Mouse (Mus musculus) MEL (cell line): ENCODE results near the gene Cfap157. TPM values are rescaled to one million over a fixed set of nuclear protein-coding genes. Genes with fewer than 3 reads are reported as not detected.

ENCODE experiments used
- DNase-seq: peaks from one replicate; pipeline ENCODE4 v3.0.0; 2011; ENCODE audit warnings: low read depth, low spot score
- H3K27ac ChIP-seq: 2 replicates; pipeline ENCODE4 v1.5.1; 2012; ENCODE audit warnings: low read depth, mild to moderate bottlenecking, control low read depth, low read length, moderate library complexity; ENCODE audit not compliant: control insufficient read depth
- H3K27me3 ChIP-seq, 2 experiments: fragments of 150-350 bp in 1 of 2; sonication (generic) in 1 of 2; 2 replicates each; pipeline ENCODE4 v1.6.1; 2012; ENCODE audit warnings: low read length in 2 of 2, mild to moderate bottlenecking in 2 of 2, improper control_type of control experiment in 1 of 2, moderate library complexity in 1 of 2; ENCODE audit not compliant: insufficient read depth in 2 of 2, control insufficient read depth in 1 of 2
- H3K36me3 ChIP-seq, 2 experiments: 2 replicates each; pipeline ENCODE4 v1.6.1; 2012 to 2014; ENCODE audit warnings: low read length in 2 of 2, improper control_type of control experiment in 1 of 2, inconsistent platforms in 1 of 2, mild to moderate bottlenecking in 1 of 2; ENCODE audit not compliant: insufficient read depth in 2 of 2, control insufficient read depth in 1 of 2
- H3K4me1 ChIP-seq, 2 experiments: fragments of 150-350 bp in 1 of 2; sonication (generic) in 1 of 2; 2 replicates each; pipeline ENCODE4 v1.6.1; 2012; ENCODE audit warnings: low read length in 2 of 2, improper control_type of control experiment in 1 of 2, mild to moderate bottlenecking in 1 of 2; ENCODE audit not compliant: insufficient read depth in 2 of 2, control insufficient read depth in 1 of 2
- H3K4me3 ChIP-seq, 2 experiments: fragments of 150-350 bp in 1 of 2; sonication (generic) in 1 of 2; 2 replicates each; pipeline ENCODE4 v1.5.1; 2012; ENCODE audit warnings: low read depth in 2 of 2, low read length in 2 of 2, mild to moderate bottlenecking in 2 of 2, moderate library complexity in 2 of 2, control low read depth in 1 of 2, improper control_type of control experiment in 1 of 2; ENCODE audit not compliant: control insufficient read depth in 1 of 2, insufficient read depth in 1 of 2
- H3K79me2 ChIP-seq: 2 replicates; pipeline ENCODE4 v1.6.1; 2012; ENCODE audit warnings: mild to moderate bottlenecking, low read length, moderate library complexity; ENCODE audit not compliant: control insufficient read depth, poor library complexity, insufficient read depth
- H3K9ac ChIP-seq: 2 replicates; pipeline ENCODE4 v1.6.1; 2012; ENCODE audit warnings: low read depth, mild to moderate bottlenecking, control low read depth, low read length, moderate library complexity; ENCODE audit not compliant: control insufficient read depth, poor library complexity, severe bottlenecking
- H3K9me3 ChIP-seq: fragments of 150-350 bp; sonication (generic); replicated peaks from 2 replicates; pipeline ENCODE4 v1.6.1; 2012; ENCODE audit warnings: mild to moderate bottlenecking, low read length, improper control_type of control experiment, moderate library complexity; ENCODE audit not compliant: insufficient read depth
- BHLHE40 ChIP-seq: IDR thresholded peaks from 2 replicates; pipeline ENCODE4 v1.6.1; 2012; ENCODE audit warnings: low read depth, mild to moderate bottlenecking, inconsistent platforms, low read length, improper control_type of control experiment, borderline replicate concordance
- CHD1 ChIP-seq: IDR thresholded peaks from 2 replicates; pipeline ENCODE4 v1.6.1; 2012; ENCODE audit warnings: low read depth, mild to moderate bottlenecking, inconsistent platforms, low read length, improper control_type of control experiment
- CTCF ChIP-seq, 3 experiments: IDR thresholded peaks in 2 of 3; conservative IDR thresholded peaks in 1 of 3; 2 replicates each; pipeline ENCODE4 v1.5.1; 2011 to 2012; ENCODE audit warnings: low read length in 3 of 3, low read depth in 2 of 3, mild to moderate bottlenecking in 2 of 3, improper control_type of control experiment in 1 of 3, inconsistent platforms in 1 of 3, mixed read lengths in 1 of 3, moderate library complexity in 1 of 3; ENCODE audit not compliant: control insufficient read depth in 1 of 3, insufficient read depth in 1 of 3, poor library complexity in 1 of 3, severe bottlenecking in 1 of 3
- E2F4 ChIP-seq: IDR thresholded peaks from 2 replicates; pipeline ENCODE4 v1.6.1; 2011; ENCODE audit warnings: low read depth, low read length, improper control_type of control experiment, borderline replicate concordance
- GABPA ChIP-seq: IDR thresholded peaks from 2 replicates; pipeline ENCODE4 v1.6.1; 2012; ENCODE audit warnings: low read depth, mild to moderate bottlenecking, inconsistent platforms, low read length, improper control_type of control experiment, moderate library complexity
- GATA1 ChIP-seq: IDR thresholded peaks from 2 replicates; pipeline ENCODE4 v1.6.1; 2011; ENCODE audit warnings: low read depth, low read length, improper control_type of control experiment
- HCFC1 ChIP-seq: IDR thresholded peaks from 2 replicates; pipeline ENCODE4 v1.6.1; 2012; ENCODE audit warnings: low read depth, mild to moderate bottlenecking, inconsistent platforms, low read length, improper control_type of control experiment, moderate library complexity
- KAT2A ChIP-seq: conservative IDR thresholded peaks from 2 replicates; pipeline ENCODE4 v1.6.1; 2012; ENCODE audit warnings: low read depth, low read length, improper control_type of control experiment, inconsistent platforms
- MAX ChIP-seq: IDR thresholded peaks from 2 replicates; pipeline ENCODE4 v1.6.1; 2011; ENCODE audit warnings: low read length, improper control_type of control experiment
- MEF2A ChIP-seq: IDR thresholded peaks from 2 replicates; pipeline ENCODE4 v1.6.1; 2014; ENCODE audit warnings: low read depth, mild to moderate bottlenecking, inconsistent platforms, low read length, improper control_type of control experiment; ENCODE audit not compliant: poor library complexity, insufficient replicate concordance, severe bottlenecking; ENCODE audit errors: extremely low read depth
- MYB ChIP-seq: IDR thresholded peaks from 2 replicates; pipeline ENCODE4 v1.6.1; 2011; ENCODE audit warnings: mild to moderate bottlenecking, low read depth, low read length, improper control_type of control experiment
- NELFE ChIP-seq: IDR thresholded peaks from 2 replicates; pipeline ENCODE4 v1.6.1; 2011; ENCODE audit warnings: low read depth, low read length, improper control_type of control experiment
- POLR2A ChIP-seq, 2 experiments: IDR thresholded peaks; 2 replicates each; pipeline ENCODE4 v1.6.1; 2011 to 2012; ENCODE audit warnings: low read length in 2 of 2, mild to moderate bottlenecking in 2 of 2, control low read depth in 1 of 2, improper control_type of control experiment in 1 of 2, low read depth in 1 of 2, moderate library complexity in 1 of 2; ENCODE audit not compliant: control insufficient read depth in 1 of 2, insufficient read depth in 1 of 2, poor library complexity in 1 of 2
- RCOR1 ChIP-seq: IDR thresholded peaks from 2 replicates; pipeline ENCODE4 v1.6.1; 2012; ENCODE audit warnings: low read depth, mild to moderate bottlenecking, inconsistent platforms, low read length, improper control_type of control experiment
- SIN3A ChIP-seq: IDR thresholded peaks from 2 replicates; pipeline ENCODE4 v1.6.1; 2012; ENCODE audit warnings: low read length, improper control_type of control experiment, inconsistent platforms
- TAL1 ChIP-seq: IDR thresholded peaks from 2 replicates; pipeline ENCODE4 v1.6.1; 2012; ENCODE audit warnings: mild to moderate bottlenecking, inconsistent platforms, low read length, moderate library complexity, mixed read lengths
- TCF12 ChIP-seq: IDR thresholded peaks from 2 replicates; pipeline ENCODE4 v1.6.1; 2014; ENCODE audit warnings: low read depth, mild to moderate bottlenecking, inconsistent platforms, low read length, improper control_type of control experiment, moderate library complexity
- UBTF ChIP-seq: IDR thresholded peaks from 2 replicates; pipeline ENCODE4 v1.6.1; 2012; ENCODE audit warnings: low read depth, mild to moderate bottlenecking, inconsistent platforms, low read length, improper control_type of control experiment, moderate library complexity, borderline replicate concordance; ENCODE audit not compliant: insufficient read depth
- USF1 ChIP-seq: IDR thresholded peaks from 2 replicates; pipeline ENCODE4 v1.6.1; 2014; ENCODE audit warnings: low read depth, mild to moderate bottlenecking, inconsistent platforms, low read length, improper control_type of control experiment, moderate library complexity
- USF2 ChIP-seq, 2 experiments: IDR thresholded peaks; 2 replicates each; pipeline ENCODE4 v1.6.1; 2011 to 2012; ENCODE audit warnings: improper control_type of control experiment in 2 of 2, low read length in 2 of 2, borderline replicate concordance in 1 of 2, inconsistent platforms in 1 of 2, low read depth in 1 of 2, mild to moderate bottlenecking in 1 of 2; ENCODE audit not compliant: insufficient read depth in 1 of 2
- ZC3H11A ChIP-seq: IDR thresholded peaks from 2 replicates; pipeline ENCODE4 v1.6.1; 2012; ENCODE audit warnings: low read depth, mild to moderate bottlenecking, inconsistent platforms, low read length, improper control_type of control experiment
- ZKSCAN1 ChIP-seq: IDR thresholded peaks from 2 replicates; pipeline ENCODE4 v1.6.1; 2012; ENCODE audit warnings: low read depth, mild to moderate bottlenecking, inconsistent platforms, low read length, improper control_type of control experiment, moderate library complexity
- ZMIZ1 ChIP-seq: IDR thresholded peaks from 2 replicates; pipeline ENCODE4 v1.6.1; 2012; ENCODE audit warnings: low read depth, mild to moderate bottlenecking, inconsistent platforms, low read length, improper control_type of control experiment, moderate library complexity
- ZNF384 ChIP-seq: IDR thresholded peaks from 2 replicates; pipeline ENCODE4 v1.6.1; 2012; ENCODE audit warnings: low read depth, mild to moderate bottlenecking, inconsistent platforms, low read length, improper control_type of control experiment
- polyA plus RNA-seq, 2 experiments: library from polyadenylated mRNA; stranded (reverse) in 1 of 2; unstranded in 1 of 2; fragments of >175 nt in 1 of 2; fragments of >200 nt in 1 of 2; gene quantifications; 2 replicates each; pipeline versions ENCODE4 v1.2.1 to v1.2.4; 2012; ENCODE audit warnings: low replicate concordance in 2 of 2, low read depth in 1 of 2; ENCODE audit not compliant: insufficient read length in 2 of 2, insufficient read depth in 1 of 2, missing spikeins in 1 of 2
- total RNA-seq: library from RNA; depleted of rRNA; stranded (reverse); fragments of 300-350 nt; gene quantifications from 2 replicates; pipeline ENCODE4 v1.2.3, GENCODE M21; 2012

Gene Cfap157
- total and polyA plus RNA-seq, 3 experiments = 0.12 to 2.3 TPM; not detected in 1

DNA sequence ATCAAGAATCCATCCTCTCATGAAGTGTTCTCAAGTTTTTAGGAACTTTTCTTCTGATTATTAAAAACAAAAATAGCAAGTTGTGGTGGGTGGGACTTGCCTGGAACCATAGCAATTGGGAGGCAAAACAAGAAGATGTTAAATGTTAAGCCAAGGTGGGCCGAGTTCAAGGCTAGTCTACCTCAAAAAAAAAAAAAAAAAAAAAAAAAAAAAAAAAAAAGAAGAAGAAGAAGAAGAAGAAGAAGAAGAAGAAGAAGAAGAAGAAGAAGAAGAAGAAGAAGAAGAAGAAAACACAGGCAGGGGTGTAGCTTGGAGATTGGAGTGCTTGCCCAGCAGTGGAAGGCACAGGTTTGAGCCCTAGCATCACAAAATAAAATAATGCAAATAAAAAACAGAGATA, 40.5 kb upstream of the Cfap157 start:
- Histone ChIP-seq H3K79me2 (no peaks in the 10 kb centered on the region), H3K9me3 (no peaks in the 10 kb centered on the region), H3K4me3 (no peak overlapping the region), H3K27ac (no peak overlapping the region), H3K36me3 (no peaks in the 10 kb centered on the region), H3K27me3 (no peaks in the 10 kb centered on the region), H3K4me1 (no peaks in the 10 kb centered on the region)
- DNase-seq = no peak
- TF ChIP-seq MYB (no peak), SIN3A (no peak), ZNF384 (peak; percentile 52; the same call in 1 of the 2 replicates), USF2 (IDR thresholded peaks at IDR 0.05; ENCODE audit: borderline replicate concordance in 1 of 2, insufficient read depth in 1 of 2, low read depth in 1 of 2, low read length in 2 of 2) (no peak), ZMIZ1 (no peak), TAL1 (no peak)
- TF ChIP-seq, all 39 proteins: peak for 1
- H3K9ac ChIP-seq = no peak overlapping the region

DNA sequence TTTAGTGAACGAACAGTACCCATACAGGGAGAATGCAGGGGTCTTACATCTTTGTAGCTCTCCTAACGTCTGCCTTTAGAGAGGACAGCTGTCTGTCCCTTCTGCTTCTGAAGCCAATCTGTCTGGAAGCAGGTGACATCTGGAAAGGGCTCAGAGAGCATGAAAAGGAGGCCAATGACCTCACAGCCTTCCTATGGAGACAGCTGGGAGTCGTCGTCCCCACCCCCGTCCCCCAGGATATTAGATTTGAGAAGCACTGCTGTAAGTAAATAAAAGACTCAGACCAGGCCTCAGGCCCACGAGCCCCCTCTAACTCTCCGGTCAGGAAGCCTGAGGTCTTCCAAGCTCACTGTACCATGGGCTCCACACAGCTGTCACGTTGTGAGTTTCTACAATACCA, 40.0 kb upstream of the Cfap157 start:
- H3K79me2 ChIP-seq = no peaks in the 10 kb centered on the region
- no peak overlapping the region for H3K27ac ChIP-seq
- H3K4me3 ChIP-seq = no peak overlapping the region
- TF ChIP-seq ZC3H11A (no peak), TCF12 (no peak), RCOR1 (no peak), USF1 (no peak), MYB (no peak)
- TF ChIP-seq, all 39 proteins: peak for 0
- no peak overlapping the region for H3K9ac ChIP-seq
- no peak for DNase-seq
- no peaks in the 10 kb centered on the region for H3K36me3 ChIP-seq
- H3K9me3 ChIP-seq = no peaks in the 10 kb centered on the region
- H3K27me3 ChIP-seq = no peaks in the 10 kb centered on the region
- no peaks in the 10 kb centered on the region for H3K4me1 ChIP-seq

DNA sequence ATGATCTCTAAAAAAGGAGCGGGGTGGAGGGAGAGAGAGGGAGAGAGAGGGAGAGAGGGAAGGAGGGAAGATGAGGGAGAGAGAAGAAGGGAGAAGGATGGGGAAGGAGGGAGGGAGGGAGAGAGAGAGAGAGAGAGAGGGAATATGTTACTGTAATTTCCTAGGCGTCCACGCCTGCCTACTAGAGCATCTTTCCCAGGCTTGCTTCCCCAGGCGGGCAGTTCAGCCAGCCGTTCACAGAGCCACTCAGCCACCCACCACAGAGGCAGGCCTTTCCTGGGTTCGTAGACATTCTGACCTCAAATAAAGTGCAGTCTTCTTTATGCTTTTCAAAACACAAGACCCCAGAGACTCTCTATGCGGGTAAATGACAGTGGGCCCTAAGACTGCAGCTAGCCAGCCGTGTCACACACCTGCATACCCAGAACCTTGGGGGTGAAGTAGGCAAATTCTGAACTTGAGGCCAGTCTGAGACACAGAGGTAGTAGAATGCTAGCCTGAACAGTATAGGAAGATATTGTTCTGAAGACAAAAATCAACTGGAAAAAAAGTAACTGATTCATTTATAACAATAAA, 39.4 kb upstream of the Cfap157 start:
- Histone ChIP-seq H3K4me1 (no peaks in the 10 kb centered on the region), H3K9ac (no peak overlapping the region), H3K9me3 (no peaks in the 10 kb centered on the region), H3K27ac (no peak overlapping the region), H3K79me2 (no peaks in the 10 kb centered on the region), H3K4me3 (no peak overlapping the region), H3K36me3 (no peaks in the 10 kb centered on the region), H3K27me3 (no peaks in the 10 kb centered on the region)
- TF ChIP-seq BHLHE40 (no peak), HCFC1 (no peak), MYB (no peak), MEF2A (no peak), CTCF (IDR thresholded peaks at IDR 0.05 in 2 of 3, conservative IDR thresholded peaks at IDR 0.05 in 1 of 3; ENCODE audit: control insufficient read depth in 1 of 3, insufficient read depth in 1 of 3, low read depth in 2 of 3, low read length in 3 of 3, poor library complexity in 1 of 3, severe bottlenecking in 1 of 3) (no peak), NELFE (no peak), GATA1 (no peak), UBTF (no peak), ZKSCAN1 (no peak), RCOR1 (no peak), GABPA (no peak), POLR2A (IDR thresholded peaks at IDR 0.05; ENCODE audit: control insufficient read depth in 1 of 2, insufficient read depth in 1 of 2, low read depth in 1 of 2, low read length in 2 of 2, poor library complexity in 1 of 2) (no peak), ZMIZ1 (no peak), CHD1 (no peak), MAX (no peak), E2F4 (no peak), KAT2A (no peak)
- DNase-seq = no peak
